Mouse (Mus musculus): Measurements from ENCODE around the gene Pepd. TPM values are rescaled to one million over a fixed set of nuclear protein-coding genes. Genes with fewer than 3 reads are reported as not detected.

Gene Pepd
- 10 to 100 TPM; 79.6 to 87.9 TPM for total RNA-seq (2023)

DNA sequence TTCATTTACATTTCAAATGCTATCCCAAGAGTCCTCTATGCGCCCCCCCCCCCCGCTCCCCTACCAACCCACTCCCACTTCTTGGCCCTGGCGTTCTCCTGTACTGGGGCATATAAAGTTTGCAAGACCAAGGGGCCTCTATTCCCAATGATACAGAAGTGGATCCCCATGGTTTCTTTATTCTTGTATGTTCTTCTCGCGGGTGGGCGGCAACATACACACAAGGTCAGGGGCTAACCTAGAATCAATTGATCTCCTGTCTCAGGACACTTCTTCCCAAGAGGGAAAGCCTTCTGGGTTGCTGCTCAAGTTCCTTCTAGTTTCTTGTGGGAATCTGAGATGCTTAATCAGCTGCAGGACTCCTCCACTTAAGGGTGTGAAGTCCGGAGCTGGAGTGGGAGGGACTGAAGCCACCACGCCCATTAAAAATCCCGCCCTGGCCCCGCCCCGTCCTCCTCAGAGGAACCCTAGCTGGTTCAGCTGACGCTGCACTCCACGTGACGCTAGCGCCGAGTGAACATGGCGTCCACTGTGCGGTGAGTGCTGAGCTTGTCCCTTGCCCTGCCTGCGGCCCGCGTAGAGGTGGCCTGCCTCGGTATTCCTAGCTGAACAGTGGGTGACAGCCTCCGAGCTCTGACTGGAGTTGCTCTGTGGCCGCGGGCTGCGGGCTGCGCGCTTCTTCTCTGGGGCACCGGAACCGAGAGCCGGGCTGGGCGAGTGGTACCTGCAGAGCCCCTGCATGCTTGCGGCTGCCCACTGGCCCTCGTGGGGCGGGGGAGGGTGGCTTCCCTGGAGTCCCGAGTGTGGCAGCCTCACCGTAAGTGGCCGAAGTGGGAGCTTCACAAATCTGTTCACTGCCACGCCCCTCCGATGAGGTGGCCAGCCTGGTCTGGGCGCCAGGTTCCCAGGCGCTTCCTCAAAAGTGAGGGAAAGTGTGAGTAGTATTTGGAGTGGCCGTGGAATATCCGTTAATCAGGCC, at the start of gene Pepd:
TSS of gene Pepd (plus strand) at position 461 of the 979 bp plus-strand sequence.

DNA sequence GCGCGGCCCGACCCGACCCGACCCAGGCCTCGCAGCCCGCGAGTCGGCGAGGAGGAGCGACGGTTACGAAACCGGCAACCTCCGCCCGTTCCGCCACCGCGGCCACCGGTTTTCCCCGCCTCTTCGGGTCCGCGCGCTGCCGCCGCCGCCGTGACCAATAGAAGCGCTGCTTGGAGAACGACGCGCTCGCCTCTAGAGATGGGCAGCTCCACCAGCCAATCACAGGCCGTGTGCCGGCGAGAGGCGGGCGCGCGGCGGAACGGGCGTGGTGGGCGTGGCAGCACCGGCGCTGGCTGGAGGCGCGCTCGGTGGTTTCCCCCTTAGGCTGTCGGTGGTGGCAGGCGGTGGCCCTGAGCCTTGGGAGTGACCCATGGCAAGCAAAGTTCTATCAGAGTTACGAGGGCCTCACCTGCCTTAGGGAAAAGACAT, 144.3 kb downstream of the Pepd start, which contains the start of gene Cebpg:
TSS of gene Cebpg (minus strand) at position 138 of the 429 bp plus-strand sequence.

Other genes starting within 250 kb of the Pepd start
- gene Chst8, start 99.7 kb upstream of the Pepd start, total RNA-seq (2023) = not detected
- gene Cebpg, start 144.2 kb downstream of the Pepd start, total RNA-seq (2023) = 10 to 100 TPM; 76.7 to 80.6 TPM
- gene Cebpa, start 206.9 kb downstream of the Pepd start, total RNA-seq (2023) = 100 to 1,000 TPM; 143 to 160 TPM